Mouse (Mus musculus): ENCODE data around the gene Cd200. TPM values are rescaled to one million over a fixed set of nuclear protein-coding genes. Genes with fewer than 3 reads are reported as not detected.

Cd200 gene
- total RNA-seq, 2 experiments from 2014 or later: 104 to 109 TPM

GRCm38 (mm10) chr16:45344879-45345278 is 64.0 kb downstream of the Cd200 start:
- no peak for DNase-seq (ENCODE audit: low spot score in 2 of 2)

GRCm38 (mm10) chr16:45336478-45336877 is 72.4 kb downstream of the Cd200 start:
- no peak for DNase-seq (ENCODE audit: low spot score in 2 of 2)

GRCm38 (mm10) chr16:45334891-45335290 is 74.0 kb downstream of the Cd200 start:
- no peak for DNase-seq (ENCODE audit: low spot score in 2 of 2)

- no peak for DNase-seq (ENCODE audit: low spot score in 2 of 2)
Measured at GRCm38 (mm10) chr16:45334376-45334765, 74.5 kb downstream of the Cd200 start.

- DNase-seq (ENCODE audit: low spot score in 2 of 2): no peak
Measured at GRCm38 (mm10) chr16:45333678-45334375, 75.0 kb downstream of the Cd200 start.

- DNase-seq (ENCODE audit: low spot score in 2 of 2): no peak
Measured at GRCm38 (mm10) chr16:45332591-45332990, 76.3 kb downstream of the Cd200 start.

Other genes starting within 250 kb of the Cd200 start
- gene Btla, start 184.7 kb downstream of the Cd200 start, total RNA-seq (2021): under 1 TPM; 0.49 to 0.51 TPM
- under 1 TPM; 0.14 to 0.23 TPM for gene Gm609, start 83.9 kb upstream of the Cd200 start, total RNA-seq (2021)
- not detected for gene Gm17783, start 123.0 kb upstream of the Cd200 start, total RNA-seq (2021)
- gene Slc9c1, start 126.3 kb upstream of the Cd200 start, total RNA-seq (2021): not detected
- gene Gcsam, start 201.3 kb upstream of the Cd200 start, total RNA-seq (2021): not detected
- under 1 TPM in 1 of 2 experiments, not detected in 1; 0.26 TPM for gene BC016579, start 245.0 kb upstream of the Cd200 start, total RNA-seq (2021)